Mouse (Mus musculus) E14TG2a.4 (cell line): ENCODE data around the gene Ndufb10.

Experiments
- H3K27me3 ChIP-seq: 2 replicates; pipeline ENCODE4 v1.6.1; 2014; ENCODE audit warnings: low read length, control low read depth; ENCODE audit not compliant: insufficient read depth
- H3K36me3 ChIP-seq: 2 replicates; pipeline ENCODE4 v1.6.1; 2014; ENCODE audit warnings: low read length, control low read depth; ENCODE audit not compliant: insufficient read depth
- H3K4me1 ChIP-seq: replicated peaks from 2 replicates; pipeline ENCODE4 v1.6.1; 2014; ENCODE audit warnings: low read depth, low read length, control low read depth
- H3K4me3 ChIP-seq: replicated peaks from 2 replicates; pipeline ENCODE4 v1.5.1; 2014; ENCODE audit warnings: mild to moderate bottlenecking, low read length
- H3K9me3 ChIP-seq: 2 replicates; pipeline ENCODE4 v1.6.1; 2014; ENCODE audit warnings: low read length, control low read depth
- CTCF ChIP-seq: conservative IDR thresholded peaks from 2 replicates; pipeline ENCODE4 v1.5.1; 2014; ENCODE audit warnings: low read length
- NANOG ChIP-seq: IDR thresholded peaks from 2 replicates; pipeline ENCODE4 v1.6.1; 2014; ENCODE audit warnings: borderline replicate concordance, low read length, mixed read lengths
- POU5F1 ChIP-seq: IDR thresholded peaks from 2 replicates; pipeline ENCODE4 v1.6.1; 2014; ENCODE audit warnings: low read length, borderline replicate concordance

The Ndufb10 gene

DNA sequence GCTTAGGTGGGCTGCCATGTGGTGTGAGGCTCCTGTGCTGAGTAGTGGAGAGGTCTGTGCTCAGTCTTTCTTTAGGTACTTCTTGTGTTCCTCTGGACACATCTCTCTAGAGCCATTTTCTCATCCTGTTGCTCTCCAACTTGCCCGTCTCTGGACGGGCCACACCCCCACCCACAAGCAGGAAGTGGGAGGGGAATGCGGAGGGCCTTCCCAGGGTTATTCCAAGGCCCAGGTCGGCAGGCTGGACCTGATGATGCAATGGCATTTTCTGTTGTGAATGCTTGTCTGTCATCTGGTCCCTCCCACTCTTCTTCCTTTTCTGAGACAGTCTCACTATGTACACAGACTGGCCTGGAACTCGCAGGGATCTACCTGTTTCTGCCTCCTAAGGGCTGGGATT is 52.1 kb downstream of the Ndufb10 start:
- H3K4me3 ChIP-seq: peak overlapping the region; percentile 94
- H3K27me3 ChIP-seq: no peaks in the 10 kb centered on the region
- H3K4me1 ChIP-seq: peaks cover 83% of the 10 kb centered on the region
- TF ChIP-seq POU5F1 (no peak), CTCF (no peak), NANOG (no peak)
- H3K9me3 ChIP-seq: no peaks in the 10 kb centered on the region
- peaks cover 38% of the 10 kb centered on the region for H3K36me3 ChIP-seq
